In genomic region chr2:71985730-71986129, GRCm38 (mm10) we compare ENCODE assay signal across 23 mouse cellular contexts.
"Had no signal": no experiment of that assay in that cellular context is flagged by ENCODE, and none has a peak within 500 bp of the region (broad histone marks: within the 10 kb centered on the region; RNA-seq: fewer than 3 reads in every experiment).

No protein-coding gene starts in this region.

- H3K4me2 ChIP-seq: heart, embryonic 11.5 days; heart, embryonic 13.5 days; heart, embryonic 15.5 days; hindbrain, embryonic 13.5 days; hindbrain, embryonic 15.5 days; kidney, embryonic 15.5 days; limb, embryonic 13.5 days; limb, embryonic 15.5 days; liver, embryonic 12.5 days had no signal

- H3K4me3 ChIP-seq: heart, adult 2 months; heart, embryonic 13.5 days; heart, embryonic 15.5 days; hindbrain, embryonic 13.5 days; hindbrain, embryonic 15.5 days; kidney, embryonic 15.5 days; limb, embryonic 13.5 days; limb, embryonic 15.5 days; liver, embryonic 12.5 days had no signal

- H3K27me3 ChIP-seq: heart, embryonic 15.5 days; hindbrain, embryonic 15.5 days had no signal

- H3K9me3 ChIP-seq: heart, embryonic 13.5 days; heart, embryonic 15.5 days; hindbrain, embryonic 13.5 days; hindbrain, embryonic 15.5 days; kidney, embryonic 15.5 days; limb, embryonic 13.5 days; limb, embryonic 15.5 days; liver, embryonic 12.5 days had no signal

- ATAC-seq: hindbrain, postnatal 0 days; intestine, embryonic 16.5 days had no signal

- DNase-seq: gastrocnemius, postnatal 14 days; gastrocnemius, postnatal 36 days; heart, adult 2 months; heart, postnatal 14 days; heart, postnatal 36 days; kidney, adult 11 months; kidney, adult 2 months; kidney, adult 9 months; kidney, postnatal 14 days; kidney, postnatal 36 days had no signal

- H3K36me3 ChIP-seq: heart, embryonic 13.5 days; heart, embryonic 15.5 days; hindbrain, embryonic 13.5 days; hindbrain, embryonic 15.5 days; kidney, embryonic 15.5 days; limb, embryonic 13.5 days; limb, embryonic 15.5 days; liver, embryonic 12.5 days had no signal

- H3K27ac ChIP-seq: heart, adult 2 months; heart, embryonic 13.5 days; heart, embryonic 15.5 days; hindbrain, embryonic 13.5 days; hindbrain, embryonic 15.5 days; hindbrain, postnatal 0 days; kidney, embryonic 15.5 days; kidney, postnatal 0 days; limb, embryonic 13.5 days; limb, embryonic 15.5 days; liver, embryonic 12.5 days; liver, embryonic 14.5 days had no signal

- H3K9ac ChIP-seq: heart, embryonic 13.5 days; heart, embryonic 15.5 days; hindbrain, embryonic 13.5 days; hindbrain, embryonic 15.5 days; kidney, embryonic 15.5 days; limb, embryonic 13.5 days; limb, embryonic 15.5 days; liver, embryonic 12.5 days; liver, embryonic 14.5 days had no signal
